Mouse (Mus musculus) stomach, postnatal 0 days (tissue): ENCODE data around the gene Dact2.

Experiments
- CTCF ChIP-seq: IDR thresholded peaks from 2 replicates; pipeline ENCODE4 v1.5.1; 2016; ENCODE audit warnings: antibody characterized with exemption, low read depth, mild to moderate bottlenecking, moderate library complexity
- EP300 ChIP-seq: optimal IDR thresholded peaks from 2 replicates; pipeline ENCODE3; 2016; ENCODE audit warnings: antibody characterized with exemption

DNA sequence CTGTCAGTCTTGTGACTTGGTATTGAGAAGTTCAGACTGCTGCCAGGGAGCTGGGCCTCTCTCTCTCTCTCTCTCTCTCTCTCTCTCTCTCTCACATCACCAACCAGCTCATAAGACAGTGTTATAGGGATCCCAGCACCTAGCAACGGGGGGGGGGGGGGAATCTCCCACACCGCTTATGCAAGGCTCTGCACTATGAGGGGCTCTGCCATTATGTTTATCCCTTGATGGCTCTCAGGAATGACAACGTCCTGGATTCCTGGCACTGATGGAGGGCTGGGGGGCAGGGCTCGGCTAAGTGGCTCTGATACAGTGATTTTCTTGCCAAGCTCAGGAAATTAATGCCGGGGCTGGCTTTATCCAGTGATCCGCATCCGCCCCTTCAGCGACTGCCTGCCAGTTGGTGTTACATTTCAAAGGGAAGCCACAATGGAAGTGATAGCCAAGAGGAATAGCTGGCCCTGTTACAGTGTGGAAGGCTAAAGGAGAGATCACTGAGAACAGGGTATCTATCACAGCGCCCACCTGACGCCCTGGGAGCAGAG, 38.7 kb downstream of the Dact2 start:
- TF ChIP-seq CTCF (no peak), EP300 (no peak)
